Mouse (Mus musculus): Measurements from ENCODE around the gene Sytl4. TPM values are rescaled to one million over a fixed set of nuclear protein-coding genes. Genes with fewer than 3 reads are reported as not detected.
A peak's percentile ranks its signal among the peaks of the same experiment; 100 is the strongest.

The Sytl4 gene
- total and polyA plus RNA-seq, 3 experiments: 0.04 to 0.09 TPM; not detected in 1

- Histone ChIP-seq H3K4me1 (ENCODE audit: control insufficient read depth in 1 of 2, insufficient read depth in 2 of 2) (no peaks in the 10 kb centered on the region), H3K9me3 (replicated peaks; ENCODE audit: low read length) (no peaks in the 10 kb centered on the region), H3K36me3 (replicated peaks in 1 of 2; ENCODE audit: control insufficient read depth in 1 of 2, insufficient read depth in 1 of 2, low read length in 1 of 2) (no peaks in the 10 kb centered on the region), H3K79me2 (replicated peaks; ENCODE audit: control insufficient read depth, extremely low read depth, insufficient read depth, poor library complexity, severe bottlenecking) (no peaks in the 10 kb centered on the region), H3K27me3 (replicated peaks) (no peaks in the 10 kb centered on the region), H3K4me3 (replicated peaks in 1 of 3; ENCODE audit: low read depth in 2 of 3, low read length in 2 of 3, poor library complexity in 1 of 3) (no peak overlapping the region), H3K4me2 (ENCODE audit: insufficient read depth, low read depth, poor library complexity, severe bottlenecking) (no peak overlapping the region), H3K27ac (ENCODE audit: insufficient read depth, low read depth) (no peak overlapping the region), H3K9ac (ENCODE audit: insufficient read depth, low read depth) (no peak overlapping the region)
- no peak for DNase-seq (ENCODE audit: extremely low read depth)
- in situ Hi-C loops (cut with MboI; ENCODE audit: low pct_ligation_motif_present, low pct_unique_long_range_greater_than_20kb, low sequenced_read_pairs): no loop called here
- TF ChIP-seq CHD1 (IDR thresholded peaks at IDR 0.05; ENCODE audit: low read depth, low read length): no peak
- dilution Hi-C loops (cut with MboI; ENCODE audit: extremely low pct_ligation_motif_present, extremely low pct_unique_long_range_greater_than_20kb, low sequenced_read_pairs): no loop called here
Observed at GRCm38 (mm10) chrX:133954661-133955060, 27.0 kb downstream of the Sytl4 start.

GRCm38 (mm10) chrX:133947427-133947826 is 34.2 kb downstream of the Sytl4 start:
- in situ Hi-C loops (cut with MboI; ENCODE audit: low pct_ligation_motif_present, low pct_unique_long_range_greater_than_20kb, low sequenced_read_pairs): no loop called here
- no peak overlapping the region for H3K9ac ChIP-seq (ENCODE audit: insufficient read depth, low read depth)
- no peak overlapping the region for H3K27ac ChIP-seq (ENCODE audit: insufficient read depth, low read depth)
- H3K4me2 ChIP-seq (ENCODE audit: insufficient read depth, low read depth, poor library complexity, severe bottlenecking): no peak overlapping the region
- H3K4me3 ChIP-seq (replicated peaks in 1 of 3; ENCODE audit: low read depth in 2 of 3, low read length in 2 of 3, poor library complexity in 1 of 3): no peak overlapping the region
- H3K79me2 ChIP-seq (replicated peaks; ENCODE audit: control insufficient read depth, extremely low read depth, insufficient read depth, poor library complexity, severe bottlenecking): no peaks in the 10 kb centered on the region
- H3K4me1 ChIP-seq (ENCODE audit: control insufficient read depth in 1 of 2, insufficient read depth in 2 of 2): no peaks in the 10 kb centered on the region
- DNase-seq (ENCODE audit: extremely low read depth): peak; percentile 61
- no peaks in the 10 kb centered on the region for H3K27me3 ChIP-seq (replicated peaks)
- H3K9me3 ChIP-seq (replicated peaks; ENCODE audit: low read length): no peaks in the 10 kb centered on the region
- no peaks in the 10 kb centered on the region for H3K36me3 ChIP-seq (replicated peaks in 1 of 2; ENCODE audit: control insufficient read depth in 1 of 2, insufficient read depth in 1 of 2, low read length in 1 of 2)
- dilution Hi-C loops (cut with MboI; ENCODE audit: extremely low pct_ligation_motif_present, extremely low pct_unique_long_range_greater_than_20kb, low sequenced_read_pairs): no loop called here
- no peak for TF ChIP-seq MAFK (IDR thresholded peaks at IDR 0.05; ENCODE audit: insufficient replicate concordance, low read length)
- TF ChIP-seq ETS1 (conservative IDR thresholded peaks at IDR 0.05; ENCODE audit: low read depth, low read length): no peak
- no peak for TF ChIP-seq MAZ (IDR thresholded peaks at IDR 0.05; ENCODE audit: low read depth, low read length)
- no peak for TF ChIP-seq SIN3A (IDR thresholded peaks at IDR 0.05; ENCODE audit: low read length)
- no peak for TF ChIP-seq TCF12 (IDR thresholded peaks at IDR 0.05; ENCODE audit: low read depth, low read length)
- TF ChIP-seq KAT2A (IDR thresholded peaks at IDR 0.05; ENCODE audit: insufficient replicate concordance, low read length): no peak
- peak; percentile 65; the same call in 1 of the 2 replicates for TF ChIP-seq NELFE (IDR thresholded peaks at IDR 0.05; ENCODE audit: low read depth, low read length)
- no peak for TF ChIP-seq UBTF (IDR thresholded peaks at IDR 0.05; ENCODE audit: low read depth, low read length)
- TF ChIP-seq JUND (conservative IDR thresholded peaks at IDR 0.05; ENCODE audit: low read depth, low read length): no peak
- TF ChIP-seq EP300 (IDR thresholded peaks at IDR 0.05; ENCODE audit: low read length): no peak
- TF ChIP-seq CTCF (conservative IDR thresholded peaks at IDR 0.05 in 1 of 2, IDR thresholded peaks at IDR 0.05 in 1 of 2; ENCODE audit: low read depth in 2 of 2, low read length in 2 of 2): peak; percentile 35 to 99
- TF ChIP-seq RAD21 (IDR thresholded peaks at IDR 0.05; ENCODE audit: low read depth, low read length): peak; percentile 91
- no peak for TF ChIP-seq NRF1 (IDR thresholded peaks at IDR 0.05; ENCODE audit: low read depth, low read length)
- no peak for TF ChIP-seq TBP (conservative IDR thresholded peaks at IDR 0.05; ENCODE audit: low read depth, low read length)
- no peak for TF ChIP-seq USF1 (IDR thresholded peaks at IDR 0.05; ENCODE audit: low read depth, low read length)
- no peak for TF ChIP-seq RCOR1 (conservative IDR thresholded peaks at IDR 0.05; ENCODE audit: low read depth, low read length)
- TF ChIP-seq ZKSCAN1 (IDR thresholded peaks at IDR 0.05; ENCODE audit: borderline replicate concordance, low read depth, low read length): no peak
- TF ChIP-seq PAX5 (IDR thresholded peaks at IDR 0.05; ENCODE audit: low read length): no peak
- no peak for TF ChIP-seq ELF1 (IDR thresholded peaks at IDR 0.05; ENCODE audit: low read depth, low read length)
- peak; percentile 89 for TF ChIP-seq SMC3 (IDR thresholded peaks at IDR 0.05; ENCODE audit: low read depth, low read length)
- no peak for TF ChIP-seq GABPA (IDR thresholded peaks at IDR 0.05; ENCODE audit: insufficient replicate concordance, low read depth, low read length)
- TF ChIP-seq MEF2A (IDR thresholded peaks at IDR 0.05; ENCODE audit: borderline replicate concordance, low read depth, low read length): no peak
- TF ChIP-seq E2F4 (IDR thresholded peaks at IDR 0.05; ENCODE audit: insufficient replicate concordance, low read depth, low read length): no peak
- TF ChIP-seq ZNF384 (IDR thresholded peaks at IDR 0.05; ENCODE audit: low read depth, low read length): no peak
- no peak for TF ChIP-seq POLR2AphosphoS2 (IDR thresholded peaks at IDR 0.05; ENCODE audit: low read depth, low read length)
- TF ChIP-seq ZC3H11A (IDR thresholded peaks at IDR 0.05; ENCODE audit: low read depth, low read length): peak; percentile 27; the same call in 1 of the 2 replicates
- TF ChIP-seq BHLHE40 (IDR thresholded peaks at IDR 0.05; ENCODE audit: low read depth, low read length): no peak
- no peak for TF ChIP-seq HCFC1 (IDR thresholded peaks at IDR 0.05; ENCODE audit: low read depth, low read length)
- TF ChIP-seq ZMIZ1 (IDR thresholded peaks at IDR 0.05; ENCODE audit: low read depth, low read length): no peak
- TF ChIP-seq JUN (IDR thresholded peaks at IDR 0.05; ENCODE audit: insufficient read depth, low read depth, low read length): no peak
- no peak for TF ChIP-seq CHD2 (IDR thresholded peaks at IDR 0.05; ENCODE audit: low read length)
- TF ChIP-seq IRF4 (IDR thresholded peaks at IDR 0.05; ENCODE audit: low read depth, low read length): no peak
- TF ChIP-seq MXI1 (IDR thresholded peaks at IDR 0.05; ENCODE audit: low read depth, low read length): no peak
